Mouse (Mus musculus) E14TG2a.4 (cell line): ENCODE data around the gene Slc2a4.

Experiments
- H3K27me3 ChIP-seq: 2 replicates; pipeline ENCODE4 v1.6.1; 2014; ENCODE audit warnings: low read length, control low read depth; ENCODE audit not compliant: insufficient read depth
- H3K36me3 ChIP-seq: 2 replicates; pipeline ENCODE4 v1.6.1; 2014; ENCODE audit warnings: low read length, control low read depth; ENCODE audit not compliant: insufficient read depth
- H3K4me1 ChIP-seq: replicated peaks from 2 replicates; pipeline ENCODE4 v1.6.1; 2014; ENCODE audit warnings: low read depth, low read length, control low read depth
- H3K4me3 ChIP-seq: replicated peaks from 2 replicates; pipeline ENCODE4 v1.5.1; 2014; ENCODE audit warnings: mild to moderate bottlenecking, low read length
- H3K9me3 ChIP-seq: 2 replicates; pipeline ENCODE4 v1.6.1; 2014; ENCODE audit warnings: low read length, control low read depth
- CTCF ChIP-seq: conservative IDR thresholded peaks from 2 replicates; pipeline ENCODE4 v1.5.1; 2014; ENCODE audit warnings: low read length
- NANOG ChIP-seq: IDR thresholded peaks from 2 replicates; pipeline ENCODE4 v1.6.1; 2014; ENCODE audit warnings: borderline replicate concordance, low read length, mixed read lengths
- POU5F1 ChIP-seq: IDR thresholded peaks from 2 replicates; pipeline ENCODE4 v1.6.1; 2014; ENCODE audit warnings: low read length, borderline replicate concordance

Gene Slc2a4

DNA sequence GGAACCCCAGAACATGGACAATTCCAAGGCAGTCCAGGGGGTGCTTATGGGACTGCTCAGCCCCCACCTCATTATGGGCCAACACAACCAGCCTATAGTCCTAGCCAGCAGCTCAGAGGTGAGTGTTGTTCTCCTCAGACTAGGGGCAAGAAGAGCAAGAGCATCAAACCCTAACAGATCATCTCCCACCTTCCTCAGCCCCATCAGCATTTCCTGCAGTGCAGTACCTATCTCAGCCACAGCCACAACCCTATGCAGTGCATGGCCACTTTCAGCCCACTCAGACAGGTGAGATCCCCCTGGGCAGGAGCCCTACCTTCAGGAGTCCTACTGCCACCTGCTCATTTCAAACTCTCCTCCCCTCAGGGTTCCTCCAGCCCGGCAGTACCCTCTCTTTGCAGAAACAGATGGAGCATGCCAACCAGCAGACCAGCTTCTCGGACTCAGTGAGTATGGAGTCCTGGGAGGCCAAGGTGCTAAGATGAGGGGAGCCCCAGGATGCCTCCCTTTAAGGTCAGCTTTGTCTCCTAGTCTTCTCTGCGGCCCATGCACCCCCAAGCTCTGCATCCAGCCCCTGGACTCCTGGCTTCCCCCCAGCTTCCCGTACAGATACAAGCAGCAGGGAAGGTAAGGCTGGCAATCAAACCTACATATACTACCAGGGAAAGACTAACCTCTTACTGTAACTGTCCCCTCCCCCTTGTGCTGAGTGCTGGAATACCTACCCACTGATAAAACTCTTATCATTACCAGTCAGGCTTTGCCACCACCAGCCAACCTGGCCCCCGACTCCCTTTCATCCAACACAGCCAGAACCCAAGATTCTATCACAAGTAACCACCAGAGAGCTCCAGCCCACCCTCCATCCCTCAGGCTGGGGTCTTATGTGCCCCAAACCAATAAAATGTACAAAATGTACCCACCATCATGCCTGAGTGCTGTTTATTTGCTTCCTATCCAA is 32.0 kb downstream of the Slc2a4 start:
- TF ChIP-seq CTCF (peak; percentile 25), NANOG (no peak)
- Histone ChIP-seq H3K4me3 (peak overlapping the region; percentile 90; the same call in 1 of the 2 replicates), H3K4me1 (peaks cover 79% of the 10 kb centered on the region), H3K27me3 (no peaks in the 10 kb centered on the region), H3K9me3 (no peaks in the 10 kb centered on the region), H3K36me3 (peaks cover 85% of the 10 kb centered on the region)

DNA sequence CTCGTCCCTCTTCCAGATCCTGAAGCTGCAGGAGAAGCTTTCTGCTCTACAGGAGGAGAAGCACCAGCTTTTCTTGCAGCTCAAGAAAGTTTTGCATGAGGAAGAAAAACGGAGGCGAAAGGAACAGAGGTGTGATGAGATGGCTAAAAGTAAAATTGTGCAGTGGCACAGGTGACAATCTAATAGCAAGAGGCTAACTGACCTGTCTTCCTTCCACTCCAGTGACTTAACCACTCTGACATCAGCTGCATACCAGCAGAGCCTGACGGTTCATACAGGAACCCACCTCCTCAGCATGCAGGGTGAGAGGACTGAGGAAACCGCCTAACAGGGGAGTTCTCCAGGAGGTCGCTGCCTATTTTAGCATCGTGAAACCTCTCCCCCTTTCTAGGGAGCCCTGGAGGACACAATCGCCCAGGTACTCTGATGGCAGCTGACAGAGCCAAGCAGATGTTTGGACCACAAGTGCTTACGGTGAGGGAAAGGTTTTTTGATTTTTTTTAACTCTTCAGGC is 33.0 kb downstream of the Slc2a4 start:
- H3K36me3 ChIP-seq = peaks cover 91% of the 10 kb centered on the region

DNA sequence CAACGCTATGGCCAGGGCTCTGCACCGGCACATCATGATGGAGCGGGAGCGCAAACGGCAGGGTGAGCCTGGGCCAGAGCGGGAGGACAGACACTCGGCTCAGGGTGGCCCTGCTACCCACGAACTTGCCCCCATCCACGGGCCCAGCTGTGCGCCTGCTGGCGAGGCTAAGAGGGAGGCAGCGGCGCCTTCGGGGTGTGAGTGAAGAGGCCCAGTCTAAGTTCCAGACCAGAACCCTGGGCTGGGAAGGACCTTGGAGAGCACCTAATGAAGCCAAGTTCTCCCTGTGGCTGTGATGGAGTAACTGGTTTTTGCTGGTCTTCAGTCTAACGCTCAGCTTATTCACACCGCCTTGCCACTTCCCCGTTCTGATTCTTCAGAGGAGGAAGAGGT is 33.6 kb downstream of the Slc2a4 start:
- TF ChIP-seq CTCF = no peak
- TF ChIP-seq POU5F1 = no peak
- peaks cover 85% of the 10 kb centered on the region for H3K4me1 ChIP-seq
- no peaks in the 10 kb centered on the region for H3K27me3 ChIP-seq

More for the DNA sequence above, 33.0 kb downstream of the Slc2a4 start:
- Histone ChIP-seq H3K9me3 (no peaks in the 10 kb centered on the region), H3K4me1 (peaks cover 87% of the 10 kb centered on the region), H3K4me3 (peak overlapping the region; percentile 90), H3K27me3 (no peaks in the 10 kb centered on the region)
- TF ChIP-seq POU5F1 (no peak), NANOG (no peak), CTCF (no peak)

DNA sequence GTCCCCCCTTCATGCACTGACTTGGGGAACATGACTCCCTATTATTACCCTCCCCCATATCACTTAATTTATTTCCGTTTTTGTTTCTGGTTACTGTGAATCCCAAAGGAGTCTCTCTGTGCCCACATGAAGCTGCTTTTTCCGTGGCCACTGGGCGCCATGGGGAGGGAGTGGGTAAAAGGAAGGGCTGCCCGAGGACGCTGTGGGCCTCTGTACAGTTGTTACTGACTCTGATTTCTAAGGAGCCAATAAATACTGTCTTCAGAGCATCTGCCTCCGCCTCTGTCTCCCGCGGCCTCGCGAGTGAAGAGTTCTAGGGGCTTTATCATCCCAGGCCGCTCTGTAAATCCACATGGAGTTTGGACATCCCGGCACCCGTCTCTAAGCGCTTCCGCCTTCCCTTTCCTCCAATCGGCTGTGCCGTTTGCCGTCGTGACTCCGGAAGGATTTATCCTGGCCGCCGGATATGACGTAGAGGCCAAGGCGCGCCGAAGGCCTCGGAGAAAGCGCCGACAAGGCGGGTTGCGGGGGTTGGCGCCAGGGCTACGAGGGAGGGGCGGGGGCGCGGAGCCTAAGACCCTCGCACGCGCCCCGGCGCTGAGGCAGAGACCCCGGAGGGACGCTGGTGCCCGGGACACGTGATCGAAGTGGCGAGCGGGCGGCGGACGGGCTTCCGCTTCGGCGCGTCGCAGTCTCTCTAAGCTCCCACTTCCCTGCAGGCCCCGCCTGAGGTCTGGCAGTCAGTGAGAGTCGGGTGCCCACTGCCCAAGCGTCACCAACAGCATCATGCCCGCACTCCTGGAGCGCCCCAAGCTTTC is 34.2 kb downstream of the Slc2a4 start, which contains the start of gene Gps2:
Gene Gps2, plus strand, starts transcription at position 335 of the 818 bp plus-strand sequence.
- Histone ChIP-seq H3K9me3 (no peaks in the 10 kb centered on the region), H3K4me1 (peaks cover 79% of the 10 kb centered on the region), H3K4me3 (peak within 1 kb of the TSS; percentile 90), H3K36me3 (peaks cover 91% of the 10 kb centered on the region), H3K27me3 (no peaks in the 10 kb centered on the region)
- TF ChIP-seq POU5F1 = no peak
- no peak for TF ChIP-seq NANOG
- TF ChIP-seq CTCF = no peak

More for the DNA sequence above, 33.6 kb downstream of the Slc2a4 start:
- Histone ChIP-seq H3K9me3 (no peaks in the 10 kb centered on the region), H3K4me3 (peak overlapping the region; percentile 90), H3K36me3 (peaks cover 91% of the 10 kb centered on the region)

DNA sequence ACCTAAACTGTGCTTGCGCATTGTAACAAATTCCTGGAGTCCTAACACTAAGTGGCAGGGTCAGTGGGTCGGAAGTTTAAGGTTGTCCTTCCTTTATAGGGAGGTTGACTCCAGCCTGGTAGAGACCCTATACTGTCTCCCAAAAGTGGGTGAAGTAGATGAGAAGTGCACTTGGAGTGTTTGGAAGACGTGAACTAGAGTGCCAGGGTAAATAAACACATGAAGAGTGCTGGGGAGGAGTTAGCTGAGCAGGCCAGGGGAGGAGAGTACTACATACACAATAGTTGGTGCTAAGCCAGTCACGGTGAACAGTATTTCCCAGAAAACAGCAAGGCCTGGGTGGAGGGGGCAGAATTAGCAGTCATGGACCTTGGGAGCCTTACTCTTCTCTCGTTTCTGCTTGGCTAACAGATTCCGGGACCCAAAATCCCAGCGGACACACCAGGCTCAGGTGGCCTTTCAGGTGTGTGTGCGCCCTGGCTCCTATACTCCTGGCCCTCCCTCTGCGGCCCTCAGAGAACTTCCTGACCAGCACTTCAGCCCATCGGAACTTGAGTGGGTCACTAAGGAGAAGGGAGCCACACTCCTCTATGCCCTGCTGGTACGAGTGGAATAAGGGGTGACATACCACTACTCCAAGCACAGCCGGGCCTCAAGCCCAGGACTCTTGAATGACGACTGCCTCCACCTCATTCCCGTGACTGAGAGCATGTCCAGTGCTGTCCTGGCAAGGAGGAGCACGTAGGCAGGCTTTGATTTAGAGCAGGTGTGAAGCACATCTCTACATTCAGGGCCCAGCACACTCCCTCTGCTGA is 35.1 kb downstream of the Slc2a4 start:
- TF ChIP-seq NANOG (no peak), POU5F1 (no peak), CTCF (no peak)

DNA sequence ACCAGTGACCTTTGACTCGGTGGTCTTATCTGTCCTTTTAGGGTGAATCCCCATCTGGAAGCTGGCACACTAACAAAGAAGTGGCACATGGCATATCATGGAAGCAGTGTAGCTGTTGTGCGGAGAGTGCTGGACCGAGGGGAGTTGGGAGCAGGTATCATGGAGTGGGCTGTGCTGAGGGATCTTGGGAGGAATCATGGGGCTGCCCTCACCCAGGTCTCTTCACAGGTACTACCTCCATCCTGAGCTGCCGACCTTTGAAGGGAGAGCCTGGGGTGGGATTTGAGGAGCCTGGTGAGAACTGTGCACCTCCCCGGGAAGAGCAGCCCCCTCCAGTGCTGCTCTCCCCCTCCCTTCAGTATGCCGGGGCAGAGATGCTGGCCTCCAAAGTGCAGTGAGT is 36.3 kb downstream of the Slc2a4 start:
- no peaks in the 10 kb centered on the region for H3K9me3 ChIP-seq
- TF ChIP-seq CTCF (no peak), POU5F1 (no peak), NANOG (no peak)
- H3K36me3 ChIP-seq = peaks cover 91% of the 10 kb centered on the region
- H3K4me1 ChIP-seq = peaks cover 62% of the 10 kb centered on the region
- no peak overlapping the region for H3K4me3 ChIP-seq
- H3K27me3 ChIP-seq = no peaks in the 10 kb centered on the region

More for the DNA sequence above, 35.1 kb downstream of the Slc2a4 start:
- Histone ChIP-seq H3K4me3 (peak overlapping the region; percentile 90), H3K9me3 (no peaks in the 10 kb centered on the region), H3K27me3 (no peaks in the 10 kb centered on the region), H3K4me1 (peaks cover 71% of the 10 kb centered on the region), H3K36me3 (peaks cover 91% of the 10 kb centered on the region)

DNA sequence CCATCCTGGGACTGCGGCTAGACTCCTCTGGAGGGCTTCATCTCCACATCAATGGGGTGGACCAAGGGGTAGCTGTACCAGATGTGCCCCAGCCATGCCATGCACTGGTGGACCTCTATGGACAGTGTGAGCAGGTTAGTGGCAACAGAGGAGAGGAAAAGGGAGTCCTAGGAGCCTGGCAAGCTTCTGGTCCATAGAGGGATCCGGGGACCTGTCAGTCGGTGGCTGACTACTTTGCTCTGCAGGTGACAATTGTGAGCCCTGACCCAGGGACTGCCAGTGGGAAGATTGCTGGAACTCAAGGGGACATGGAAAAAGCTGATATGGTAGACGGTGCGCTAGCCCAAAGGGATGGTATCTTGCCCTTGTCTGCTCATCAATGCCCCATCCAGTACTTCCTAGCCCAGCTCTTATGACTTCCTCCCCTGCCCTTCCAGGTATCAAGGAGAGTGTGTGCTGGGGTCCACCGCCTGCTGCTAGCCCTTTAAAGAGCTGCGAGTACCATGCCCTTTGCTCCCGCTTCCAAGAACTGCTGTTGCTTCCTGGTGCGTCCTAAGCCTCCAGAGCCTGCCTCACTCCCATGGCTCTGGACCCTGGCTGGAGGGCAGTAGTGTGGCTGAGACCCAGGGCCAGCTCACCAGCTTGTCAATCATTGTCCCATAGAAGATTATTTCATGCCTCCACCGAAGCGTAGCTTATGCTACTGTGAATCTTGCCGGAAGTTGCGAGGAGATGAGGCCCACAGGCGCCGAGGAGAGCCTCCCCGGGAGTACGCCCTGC is 37.0 kb downstream of the Slc2a4 start:
- Histone ChIP-seq H3K36me3 (peaks cover 91% of the 10 kb centered on the region), H3K4me1 (peaks cover 62% of the 10 kb centered on the region), H3K4me3 (no peak overlapping the region), H3K27me3 (no peaks in the 10 kb centered on the region), H3K9me3 (no peaks in the 10 kb centered on the region)
- TF ChIP-seq NANOG = no peak
